Mouse (Mus musculus): Measurements from ENCODE around the gene Sacm1l. TPM values are rescaled to one million over a fixed set of nuclear protein-coding genes. Genes with fewer than 3 reads are reported as not detected.

The Sacm1l gene
- total RNA-seq, 2 experiments from 2014 or later = 21.7 to 24.0 TPM

- DNase-seq = no peak
Measured at GRCm38 (mm10) chr9:123509638-123510604, 19.6 kb upstream of the Sacm1l start.

- DNase-seq = no peak
Measured at GRCm38 (mm10) chr9:123510926-123511325, 18.6 kb upstream of the Sacm1l start.

- no peak for DNase-seq
Measured at GRCm38 (mm10) chr9:123512482-123512881, 17.1 kb upstream of the Sacm1l start.

GRCm38 (mm10) chr9:123515087-123515486 lies 14.5 kb upstream of the Sacm1l start:
- no peak for DNase-seq

GRCm38 (mm10) chr9:123516641-123517385 lies 12.7 kb upstream of the Sacm1l start:
- no peak for DNase-seq

- no peak for DNase-seq
Measured at GRCm38 (mm10) chr9:123518969-123519894, 10.3 kb upstream of the Sacm1l start.

- DNase-seq = no peak
Measured at GRCm38 (mm10) chr9:123520735-123521134, 8.8 kb upstream of the Sacm1l start.

GRCm38 (mm10) chr9:123523676-123524075 lies 5.9 kb upstream of the Sacm1l start:
- peak; percentile 48 for DNase-seq

GRCm38 (mm10) chr9:123525095-123525494 lies 4.5 kb upstream of the Sacm1l start:
- DNase-seq = peak; percentile 58

GRCm38 (mm10) chr9:123526502-123526901 lies 3.1 kb upstream of the Sacm1l start:
- no peak for DNase-seq

- DNase-seq = no peak
Measured at GRCm38 (mm10) chr9:123528087-123528925, 1.3 kb upstream of the Sacm1l start.

- peak; percentile 17 for DNase-seq
Measured at GRCm38 (mm10) chr9:123528926-123529295, 648 bp upstream of the Sacm1l start.

- DNase-seq = no peak
Measured at GRCm38 (mm10) chr9:123530158-123530475, 558 bp downstream of the Sacm1l start.

- DNase-seq = no peak
Measured at GRCm38 (mm10) chr9:123530566-123531130, 1.1 kb downstream of the Sacm1l start.

- no peak for DNase-seq
Measured at GRCm38 (mm10) chr9:123531234-123531633, 1.7 kb downstream of the Sacm1l start.

- no peak for DNase-seq
Measured at GRCm38 (mm10) chr9:123536613-123537012, 7.1 kb downstream of the Sacm1l start.

GRCm38 (mm10) chr9:123538189-123538588 lies 8.6 kb downstream of the Sacm1l start:
- no peak for DNase-seq

GRCm38 (mm10) chr9:123539093-123539492 lies 9.5 kb downstream of the Sacm1l start:
- no peak for DNase-seq

GRCm38 (mm10) chr9:123539823-123540222 lies 10.3 kb downstream of the Sacm1l start:
- no peak for DNase-seq

GRCm38 (mm10) chr9:123554599-123554998 lies 25.0 kb downstream of the Sacm1l start:
- no peak for DNase-seq

Data from gastrocnemius, postnatal 10 days (tissue).